Mouse (Mus musculus) spleen, adult 2 months (tissue): ENCODE results near the gene Lrrn4cl. TPM values are rescaled to one million over a fixed set of nuclear protein-coding genes. Genes with fewer than 3 reads are reported as not detected.

Experiments
- DNase-seq, 2 experiments: peaks; one replicate each; pipeline versions ENCODE4 v3.0.0 to v3.0.0-alpha.2; 2012 to 2021; ENCODE audit warnings: low spot score in 2 of 2, low read depth in 1 of 2
- H3K27ac ChIP-seq: fragments of 200-500 bp; 2 replicates; pipeline ENCODE4 v1.5.1; 2012; ENCODE audit warnings: low read length, inconsistent platforms; ENCODE audit not compliant: insufficient read depth
- H3K27me3 ChIP-seq: fragments of 200-500 bp; 2 replicates; pipeline ENCODE4 v1.6.1; 2012; ENCODE audit warnings: mild to moderate bottlenecking, moderate library complexity, low read length, inconsistent platforms; ENCODE audit not compliant: control insufficient read depth, insufficient read depth
- H3K36me3 ChIP-seq: fragments of 200-500 bp; 2 replicates; pipeline ENCODE4 v1.6.1; 2012; ENCODE audit warnings: mild to moderate bottlenecking, low read length, inconsistent platforms; ENCODE audit not compliant: control insufficient read depth, insufficient read depth
- H3K4me1 ChIP-seq: fragments of 200-500 bp; 2 replicates; pipeline ENCODE4 v1.6.1; 2011; ENCODE audit warnings: inconsistent platforms; ENCODE audit not compliant: control insufficient read depth, insufficient read depth, insufficient read length
- H3K4me3 ChIP-seq: fragments of 200-500 bp; 2 replicates; pipeline ENCODE4 v1.5.1; 2011; ENCODE audit warnings: mild to moderate bottlenecking, inconsistent platforms; ENCODE audit not compliant: insufficient read depth, insufficient read length; ENCODE audit errors: extremely low read depth
- CTCF ChIP-seq: fragments of 200-500 bp; IDR thresholded peaks from 2 replicates; pipeline ENCODE4 v1.5.1; 2011; ENCODE audit warnings: mild to moderate bottlenecking, inconsistent platforms; ENCODE audit not compliant: insufficient read depth, insufficient read length, insufficient replicate concordance; ENCODE audit errors: extremely low read depth
- POLR2A ChIP-seq: fragments of 200-500 bp; IDR thresholded peaks from 2 replicates; pipeline ENCODE4 v1.6.1; 2011; ENCODE audit warnings: low read depth, low read length, inconsistent platforms
- WGBS: fragments of 180-500 bp; shearing (Covaris S2); methylation state at CpG from one replicate; pipeline ENCODE4 v1.1.7; 2018; 5-methylcytosine and 5-hydroxymethylcytosine counted together
- polyA plus RNA-seq: library from polyadenylated mRNA; depleted of rRNA; stranded (reverse); fragments of >200 nt; gene quantifications from 2 replicates; pipeline ENCODE4 v1.2.3, GENCODE M21; 2012; rRNA removed

Lrrn4cl gene
- polyA plus RNA-seq, 1 experiment, result 0.23 TPM

DNA sequence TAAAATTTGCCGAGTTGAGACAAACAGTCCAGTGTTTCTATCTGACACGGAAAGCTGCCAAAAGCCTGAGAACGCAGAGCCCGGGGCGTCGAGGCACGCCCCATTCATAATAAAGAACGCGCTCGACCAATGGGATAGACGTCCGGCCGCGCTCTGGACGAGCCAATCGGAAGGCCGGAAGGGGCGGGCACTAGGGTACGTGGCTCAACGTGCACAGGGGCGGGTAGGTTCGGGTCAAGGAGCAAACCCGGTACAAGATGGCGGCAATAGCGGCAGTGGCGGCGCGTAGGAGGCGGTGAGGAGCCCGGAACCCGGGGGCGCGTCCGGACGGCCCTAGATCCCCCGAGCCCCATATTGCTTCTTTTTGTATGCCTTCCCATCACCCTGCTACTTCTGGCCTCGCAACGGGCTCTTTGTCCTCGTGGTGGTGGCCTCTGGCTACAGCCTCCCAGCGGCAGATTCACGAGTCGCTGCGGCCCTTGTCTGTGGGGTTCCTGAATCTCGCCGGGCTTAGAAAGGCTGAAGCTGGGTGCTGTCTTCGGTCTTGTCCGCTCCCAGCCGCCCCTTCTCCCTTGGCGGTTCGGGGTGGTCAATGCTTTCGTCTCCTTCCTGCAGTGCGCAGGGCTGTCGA is 47.4 kb downstream of the Lrrn4cl start, which contains the start of gene Ganab:
Gene Ganab, plus strand, starts transcription at position 207 of the 631 bp plus-strand sequence.
- Histone ChIP-seq H3K4me1 (peaks cover 4% of the 10 kb centered on the region; the same call in 1 of the 2 replicates), H3K27me3 (no peaks in the 10 kb centered on the region), H3K27ac (peak within 1 kb of the TSS; percentile 87), H3K4me3 (peak within 1 kb of the TSS; percentile 89), H3K36me3 (peaks cover 3% of the 10 kb centered on the region)
- under 1% methylated on average over 53 of the region's 53 CpGs for WGBS
- TF ChIP-seq CTCF (no peak), POLR2A (peak; percentile 76)
- peak; percentile 89 to 95 for DNase-seq

DNA sequence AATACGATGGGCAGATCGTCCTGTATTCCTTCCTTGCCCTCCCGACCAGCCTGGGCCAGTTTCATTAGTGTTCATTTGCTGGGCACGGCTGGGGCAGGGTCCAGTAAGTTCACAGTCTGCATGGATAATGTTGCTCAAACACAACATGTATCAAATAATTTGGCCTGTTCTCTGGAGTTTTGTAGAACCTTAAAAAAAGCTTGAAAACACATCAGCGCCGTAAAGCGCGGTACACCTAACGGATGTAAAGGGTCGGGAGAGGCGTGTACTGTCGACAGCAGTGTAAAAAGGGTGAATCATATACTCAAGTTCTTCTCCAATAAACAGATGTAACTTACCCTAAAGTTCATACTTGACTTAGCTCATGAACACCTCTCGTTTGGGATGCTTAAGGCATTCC is 48.0 kb downstream of the Lrrn4cl start:
- Histone ChIP-seq H3K4me1 (peaks cover 4% of the 10 kb centered on the region; the same call in 1 of the 2 replicates), H3K27me3 (no peaks in the 10 kb centered on the region), H3K27ac (peak overlapping the region; percentile 87), H3K4me3 (peak overlapping the region; percentile 89), H3K36me3 (peaks cover 7% of the 10 kb centered on the region)
- DNase-seq, result no peak
- 2% methylated on average over 13 of the region's 13 CpGs for WGBS
- no peak for TF ChIP-seq CTCF
- no peak for TF ChIP-seq POLR2A

DNA sequence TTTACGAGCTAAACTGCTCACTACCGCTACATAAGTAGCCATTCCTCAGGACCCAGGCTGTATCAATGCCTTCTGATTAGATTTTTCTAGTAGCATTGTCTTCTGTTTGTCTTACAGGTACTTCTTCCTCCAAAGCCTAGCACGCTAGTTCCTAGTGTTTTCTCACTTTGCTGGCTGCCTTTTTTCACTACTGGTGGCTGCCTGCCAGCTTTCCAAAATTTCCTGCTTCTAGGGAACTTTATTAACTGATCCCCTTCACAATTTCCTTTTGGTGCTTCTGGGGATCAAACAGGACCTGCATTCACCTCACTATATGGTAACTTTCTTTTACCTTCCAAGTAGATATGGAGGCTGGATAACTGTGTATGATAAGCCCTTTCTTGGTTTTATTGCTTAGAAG is 48.5 kb downstream of the Lrrn4cl start:
- Histone ChIP-seq H3K4me1 (peaks cover 4% of the 10 kb centered on the region; the same call in 1 of the 2 replicates), H3K36me3 (peaks cover 10% of the 10 kb centered on the region), H3K27ac (no peak overlapping the region), H3K4me3 (no peak overlapping the region), H3K27me3 (no peaks in the 10 kb centered on the region)
- TF ChIP-seq CTCF, result no peak
- TF ChIP-seq POLR2A, result no peak
- DNase-seq, result no peak
- 48% methylated on average over 3 of the region's 3 CpGs for WGBS

DNA sequence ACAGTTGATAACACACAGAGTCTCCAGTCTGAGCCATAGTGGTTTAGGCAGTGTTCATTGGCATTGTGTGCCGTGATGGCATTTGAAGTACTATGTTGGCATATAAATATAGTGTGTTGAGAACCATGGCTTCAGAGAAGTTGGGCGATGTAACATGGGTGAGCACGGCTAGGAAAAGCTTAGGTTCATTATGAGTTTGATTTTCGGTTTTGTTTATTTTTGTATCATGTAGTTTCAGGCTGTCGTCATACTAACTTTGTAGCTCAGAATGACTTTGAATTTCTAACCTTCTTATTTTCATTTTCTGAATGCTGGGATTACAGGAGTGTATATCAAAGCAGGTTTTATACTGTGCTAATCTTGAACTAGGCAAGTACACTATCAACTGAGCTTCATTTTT is 52.8 kb downstream of the Lrrn4cl start:
- H3K27me3 ChIP-seq, result no peaks in the 10 kb centered on the region
- H3K4me3 ChIP-seq, result no peak overlapping the region
- no peaks in the 10 kb centered on the region for H3K4me1 ChIP-seq
- H3K36me3 ChIP-seq, result peaks cover 39% of the 10 kb centered on the region
- DNase-seq, result no peak
- no peak for TF ChIP-seq POLR2A
- TF ChIP-seq CTCF, result no peak
- no peak overlapping the region for H3K27ac ChIP-seq
- 94% methylated on average over 5 of the region's 5 CpGs for WGBS

Other genes starting within 250 kb of the Lrrn4cl start
- gene Slc22a6, start 232.7 kb upstream of the Lrrn4cl start, polyA plus RNA-seq, result 0.08 TPM in 1 of 2 replicates, not detected in the other
- 0.05 and 0.07 TPM in 2 replicates for gene Chrm1, start 187.0 kb upstream of the Lrrn4cl start, polyA plus RNA-seq
- gene Slc3a2, start 127.4 kb upstream of the Lrrn4cl start, polyA plus RNA-seq, result 122 and 129 TPM in 2 replicates
- 26.2 and 30.2 TPM in 2 replicates for gene Wdr74, start 114.9 kb upstream of the Lrrn4cl start, polyA plus RNA-seq
- not detected in 2 replicates for gene 1700092M07Rik, start 110.0 kb upstream of the Lrrn4cl start, polyA plus RNA-seq
- 52.8 and 53.0 TPM in 2 replicates for gene Stx5a, start 109.4 kb upstream of the Lrrn4cl start, polyA plus RNA-seq
- gene Nxf1, start 93.7 kb upstream of the Lrrn4cl start, polyA plus RNA-seq, result 80.2 and 104 TPM in 2 replicates
- gene Tmem223, start 79.8 kb upstream of the Lrrn4cl start, polyA plus RNA-seq, result 86.1 and 135 TPM in 2 replicates
- 87.9 and 117 TPM in 2 replicates for gene Tmem179b, start 76.3 kb upstream of the Lrrn4cl start, polyA plus RNA-seq
- gene Taf6l, start 64.4 kb upstream of the Lrrn4cl start, polyA plus RNA-seq, result 11.3 and 15.8 TPM in 2 replicates
- 27.9 and 30.3 TPM in 2 replicates for gene Polr2g, start 52.2 kb upstream of the Lrrn4cl start, polyA plus RNA-seq
- gene Zbtb3, start 48.2 kb upstream of the Lrrn4cl start, polyA plus RNA-seq, result 2.4 and 2.5 TPM in 2 replicates
- 13.2 and 14.2 TPM in 2 replicates for gene Ttc9c, start 31.4 kb upstream of the Lrrn4cl start, polyA plus RNA-seq
- 22.0 and 25.4 TPM in 2 replicates for gene Hnrnpul2, start 30.8 kb upstream of the Lrrn4cl start, polyA plus RNA-seq
- gene AC129217.1, start 21.0 kb upstream of the Lrrn4cl start, polyA plus RNA-seq, result not detected in 2 replicates
- gene Bscl2, start 13.3 kb upstream of the Lrrn4cl start, polyA plus RNA-seq, result 91.7 and 116 TPM in 2 replicates
- 0.05 and 0.09 TPM in 2 replicates for gene Gng3, start 11.6 kb upstream of the Lrrn4cl start, polyA plus RNA-seq
- gene Ubxn1, start 20.7 kb downstream of the Lrrn4cl start, polyA plus RNA-seq, result 57.9 and 80.6 TPM in 2 replicates
- gene Uqcc3, start 30.2 kb downstream of the Lrrn4cl start, polyA plus RNA-seq, result 20.8 and 27.9 TPM in 2 replicates
- 0.94 and 1.4 TPM in 2 replicates for gene Lbhd1, start 33.0 kb downstream of the Lrrn4cl start, polyA plus RNA-seq
- not detected in 2 replicates for gene Gm49403, start 33.2 kb downstream of the Lrrn4cl start, polyA plus RNA-seq
- gene 1810009A15Rik, start 38.1 kb downstream of the Lrrn4cl start, polyA plus RNA-seq, result 11.5 and 15.2 TPM in 2 replicates
- 1.2 TPM in 1 of 2 replicates, not detected in the other for gene Gm49416, start 38.2 kb downstream of the Lrrn4cl start, polyA plus RNA-seq
- gene Ints5, start 42.2 kb downstream of the Lrrn4cl start, polyA plus RNA-seq, result 21.2 and 27.5 TPM in 2 replicates
- 85.2 and 86.9 TPM in 2 replicates for gene Ganab, start 47.3 kb downstream of the Lrrn4cl start, polyA plus RNA-seq
- gene B3gat3, start 69.6 kb downstream of the Lrrn4cl start, polyA plus RNA-seq, result 86.0 and 93.4 TPM in 2 replicates
- gene Rom1, start 78.6 kb downstream of the Lrrn4cl start, polyA plus RNA-seq, result 10.0 and 11.9 TPM in 2 replicates
- gene Eml3, start 78.8 kb downstream of the Lrrn4cl start, polyA plus RNA-seq, result 72.3 and 77.7 TPM in 2 replicates
- gene Mta2, start 91.1 kb downstream of the Lrrn4cl start, polyA plus RNA-seq, result 35.0 and 37.7 TPM in 2 replicates
- gene Tut1, start 103.1 kb downstream of the Lrrn4cl start, polyA plus RNA-seq, result 18.3 and 22.3 TPM in 2 replicates
- 206 and 242 TPM in 2 replicates for gene Eef1g, start 116.3 kb downstream of the Lrrn4cl start, polyA plus RNA-seq
- 6.9 and 8.0 TPM in 2 replicates for gene Ahnak, start 138.5 kb downstream of the Lrrn4cl start, polyA plus RNA-seq
- 0.26 and 0.91 TPM in 2 replicates for gene Scgb1a1, start 237.2 kb downstream of the Lrrn4cl start, polyA plus RNA-seq